ENCODE assay signal across 8 mouse cellular contexts in genomic region chr12:41484689-41485511, GRCm38 (mm10). TPM values are rescaled to one million over a fixed set of nuclear protein-coding genes. Genes with fewer than 3 reads are reported as not detected.
A peak's percentile ranks its signal among the peaks of the same experiment; 100 is the strongest.
DNase-seq lines count a peak whose midpoint lies in the region; ATAC-seq and TF ChIP-seq lines count a peak whose summit lies in the region.

No protein-coding gene starts in this region.

- H3K27ac ChIP-seq in kidney, embryonic 14.5 days (ENCODE audit: low read depth, low read length) = no peak overlapping the region
- peak overlapping the region; percentile 92 for H3K27ac ChIP-seq in forebrain, postnatal 0 days (ENCODE audit: low read depth, low read length)
- peak overlapping the region; percentile 80 for H3K27ac ChIP-seq in midbrain, postnatal 0 days (ENCODE audit: low read depth, low read length)

- 0 out of 2 replicates have a peak, but pooled peaks cover 2% of the 10 kb centered on the region for H3K4me1 ChIP-seq in kidney, embryonic 14.5 days (ENCODE audit: control insufficient read depth, insufficient read depth, low read length)
- no peaks in the 10 kb centered on the region for H3K4me1 ChIP-seq in forebrain, postnatal 0 days (ENCODE audit: insufficient read depth)
- H3K4me1 ChIP-seq in midbrain, postnatal 0 days (ENCODE audit: insufficient read depth, low read length) = peaks cover 3% of the 10 kb centered on the region; the same call in 1 of the 2 replicates

- WGBS in kidney, embryonic 14.5 days = 19% methylated on average over 16 of the region's 16 CpGs
- WGBS in forebrain, postnatal 0 days = 4% methylated on average over 16 of the region's 16 CpGs
- WGBS in midbrain, postnatal 0 days = 7% methylated on average over 16 of the region's 16 CpGs

- peak overlapping the region; percentile 31; the same call in 1 of the 2 replicates for H3K9ac ChIP-seq in kidney, embryonic 14.5 days (ENCODE audit: low read depth, low read length)
- peak overlapping the region; percentile 79 for H3K9ac ChIP-seq in forebrain, postnatal 0 days
- peak overlapping the region; percentile 69 for H3K9ac ChIP-seq in midbrain, postnatal 0 days (replicated peaks; ENCODE audit: low read length, poor library complexity, severe bottlenecking)

- H3K9me3 ChIP-seq in kidney, embryonic 14.5 days (ENCODE audit: control insufficient read depth, low read length) = no peaks in the 10 kb centered on the region
- no peaks in the 10 kb centered on the region for H3K9me3 ChIP-seq in forebrain, postnatal 0 days (ENCODE audit: low read length)
- H3K9me3 ChIP-seq in midbrain, postnatal 0 days (ENCODE audit: low read length) = no peaks in the 10 kb centered on the region

- H3K36me3 ChIP-seq in kidney, embryonic 14.5 days (ENCODE audit: control insufficient read depth, insufficient read depth, low read length) = no peaks in the 10 kb centered on the region
- no peaks in the 10 kb centered on the region for H3K36me3 ChIP-seq in forebrain, postnatal 0 days (ENCODE audit: insufficient read depth)
- H3K36me3 ChIP-seq in midbrain, postnatal 0 days (ENCODE audit: insufficient read depth, low read length) = no peaks in the 10 kb centered on the region

- TF ChIP-seq CTCF in forebrain, postnatal 0 days (IDR thresholded peaks at IDR 0.05; ENCODE audit: low read depth) = no peak
- TF ChIP-seq CTCF in midbrain, postnatal 0 days (IDR thresholded peaks at IDR 0.05) = no peak

- peaks cover 4% of the 10 kb centered on the region; the same call in 1 of the 2 replicates for H3K27me3 ChIP-seq in kidney, embryonic 14.5 days (ENCODE audit: control insufficient read depth, insufficient read depth, low read length)
- no peaks in the 10 kb centered on the region for H3K27me3 ChIP-seq in forebrain, postnatal 0 days (ENCODE audit: insufficient read depth, low read length)
- no peaks in the 10 kb centered on the region for H3K27me3 ChIP-seq in midbrain, postnatal 0 days (ENCODE audit: insufficient read depth, low read length)

- ATAC-seq in kidney, embryonic 14.5 days (ENCODE audit: low FRiP score, low TSS enrichment) = no peak
- peak; percentile 36 for ATAC-seq in forebrain, postnatal 0 days
- peak; percentile 38; the same call in 1 of the 2 replicates for ATAC-seq in midbrain, postnatal 0 days (ENCODE audit: low FRiP score)

- no peak for DNase-seq in kidney, postnatal 25 days
- peak; percentile 37 for DNase-seq in brain, embryonic 18.5 days (ENCODE audit: low read depth, low spot score)
- DNase-seq in forebrain, postnatal 0 days = peak; percentile 73
- peak; percentile 33 to 45 for DNase-seq in left cerebral cortex, adult 8-10 months (ENCODE audit: low spot score in 2 of 2)
- peak; percentile 67 for DNase-seq in midbrain, postnatal 0 days (ENCODE audit: low spot score)
- no peak for DNase-seq in thymus, postnatal 25 days
- no peak for DNase-seq in testis, postnatal 10 days (ENCODE audit: low spot score)

- peak overlapping the region; percentile 33 for H3K4me3 ChIP-seq in kidney, embryonic 14.5 days (ENCODE audit: low read length)
- H3K4me3 ChIP-seq in forebrain, postnatal 0 days (ENCODE audit: low read depth, low read length) = peak overlapping the region; percentile 73
- H3K4me3 ChIP-seq in midbrain, postnatal 0 days (ENCODE audit: low read depth, low read length) = peak overlapping the region; percentile 53

- peak overlapping the region; percentile 46 for H3K4me2 ChIP-seq in kidney, embryonic 14.5 days (replicated peaks; ENCODE audit: low read depth, low read length)
- peak overlapping the region; percentile 58 for H3K4me2 ChIP-seq in forebrain, postnatal 0 days (ENCODE audit: low read depth)
- peak overlapping the region; percentile 57 for H3K4me2 ChIP-seq in midbrain, postnatal 0 days (ENCODE audit: low read depth, low read length, poor library complexity, severe bottlenecking)

RNA-seq across cellular contexts. Expression of gene Lrrn3, which starts 1.3 kb away (rescaled TPM):
- polyA plus RNA-seq in kidney, embryonic 14.5 days (2014; fragmentation: Nextera tagmentation; extraction: Ambion mirVana) = 2.3 and 3.7 TPM in 2 replicates
- 116 and 127 TPM in 2 replicates for total RNA-seq in forebrain, postnatal 0 days (2014; rRNA removed)
- 80.0 and 92.8 TPM in 2 replicates for polyA plus RNA-seq in forebrain, postnatal 0 days (2015; fragmentation: Nextera tagmentation; extraction: Ambion mirVana)
- total RNA-seq in left cerebral cortex, adult 8-10 months (2022) = 10 to 100 TPM; 48.4 to 61.5 (median 53.5) TPM
- total RNA-seq in midbrain, postnatal 0 days (2014; rRNA removed) = 101 and 110 TPM in 2 replicates
- 84.4 and 89.3 TPM in 2 replicates for polyA plus RNA-seq in midbrain, postnatal 0 days (2015; fragmentation: Nextera tagmentation; extraction: Ambion mirVana)

Comparison
In these comparisons a context has a peak if more than half of its experiments do, and no peak if none do; other contexts are left out.
1. DNase-seq: peak in brain, embryonic 18.5 days (single experiment), forebrain, postnatal 0 days (single experiment), left cerebral cortex, adult 8-10 months (2 of 2) and midbrain, postnatal 0 days (single experiment); none in kidney, postnatal 25 days (0 of 2), thymus, postnatal 25 days (single experiment) and testis, postnatal 10 days (single experiment).
2. Peak in every context shown above with its lines, with median percentiles within 50 percentile points of each other: H3K4me2 ChIP-seq, H3K4me3 ChIP-seq and H3K9ac ChIP-seq.